Mouse (Mus musculus) testis, adult 2 months (tissue): ENCODE data around the gene Ndufb5.

Experiments used
- CTCF ChIP-seq: fragments of 200-500 bp; IDR thresholded peaks from 2 replicates; pipeline ENCODE4 v1.5.1; 2012; ENCODE audit warnings: low read depth, mild to moderate bottlenecking, inconsistent platforms, low read length, moderate library complexity; ENCODE audit not compliant: control insufficient read depth, insufficient read depth, insufficient replicate concordance
- POLR2A ChIP-seq: fragments of 200-500 bp; IDR thresholded peaks from 2 replicates; pipeline ENCODE4 v1.6.1; 2012; ENCODE audit warnings: low read depth, mild to moderate bottlenecking, inconsistent platforms, low read length, moderate library complexity; ENCODE audit not compliant: control insufficient read depth

DNA sequence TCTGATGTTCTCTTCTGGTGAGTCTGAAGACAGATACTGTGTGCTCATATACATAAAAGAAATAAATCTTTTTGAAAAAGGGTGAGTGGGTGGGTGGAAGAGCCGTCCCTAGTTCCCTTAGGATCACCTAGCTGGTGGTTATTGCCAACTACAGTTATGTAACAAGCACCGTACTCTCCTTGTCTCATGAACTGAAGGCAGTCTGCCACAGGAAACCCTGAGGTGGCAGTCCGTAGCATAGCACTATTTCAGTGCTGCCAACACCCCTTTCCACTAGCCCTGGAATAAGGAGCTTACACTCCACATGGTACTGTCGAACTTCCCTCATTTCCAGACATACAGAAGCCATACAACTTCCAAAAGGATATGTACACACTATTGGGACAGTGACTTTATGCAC, 8.9 kb upstream of the Ndufb5 start:
- TF ChIP-seq CTCF (no peak), POLR2A (no peak)
